Mouse (Mus musculus) stomach, postnatal 0 days (tissue): Measurements from ENCODE around the gene Fam219b. TPM values are rescaled to one million over a fixed set of nuclear protein-coding genes. Genes with fewer than 3 reads are reported as not detected.
A peak's percentile ranks its signal among the peaks of the same experiment; 100 is the strongest.

Experiments used
- ATAC-seq: fragments of 200-750 bp; cut with Nextera tagmentation; 2 replicates; pipeline ENCODE4 v1.8.0; 2017; ENCODE audit not compliant: low FRiP score, low TSS enrichment
- DNase-seq: peaks from one replicate; pipeline ENCODE4 v3.0.0-alpha.2; 2016; ENCODE audit warnings: low spot score
- H3K27ac ChIP-seq: fragments of 300-500 bp; sonication (generic); replicated peaks from 2 replicates; pipeline ENCODE4 v1.5.1; 2014; ENCODE audit warnings: mild to moderate bottlenecking, control low read depth
- H3K27me3 ChIP-seq: fragments of 300-500 bp; sonication (generic); 2 replicates; pipeline ENCODE4 v1.6.1; 2014; ENCODE audit warnings: low read length; ENCODE audit not compliant: control insufficient read depth, insufficient read depth
- H3K36me3 ChIP-seq: fragments of 300-500 bp; sonication (generic); 2 replicates; pipeline ENCODE4 v1.6.1; 2014; ENCODE audit warnings: low read length, mixed read lengths; ENCODE audit not compliant: control insufficient read depth, insufficient read depth
- H3K4me1 ChIP-seq: fragments of 300-500 bp; sonication (generic); replicated peaks from 2 replicates; pipeline ENCODE4 v1.6.1; 2014; ENCODE audit warnings: antibody characterized with exemption; ENCODE audit not compliant: control insufficient read depth, insufficient read depth
- H3K4me2 ChIP-seq: fragments of 300-500 bp; sonication (generic); replicated peaks from 2 replicates; pipeline ENCODE4 v1.6.1; 2014; ENCODE audit warnings: low read depth, mild to moderate bottlenecking, control low read depth, moderate library complexity
- H3K4me3 ChIP-seq: fragments of 300-500 bp; sonication (generic); 2 replicates; pipeline ENCODE4 v1.5.1; 2014; ENCODE audit warnings: low read depth, low read length, control low read depth
- H3K9ac ChIP-seq: fragments of 300-500 bp; sonication (generic); 2 replicates; pipeline ENCODE4 v1.6.1; 2014; ENCODE audit warnings: mild to moderate bottlenecking, low read length, control low read depth, mixed read lengths
- H3K9me3 ChIP-seq: fragments of 300-500 bp; sonication (generic); 2 replicates; pipeline ENCODE4 v1.6.1; 2016; ENCODE audit warnings: low read length; ENCODE audit not compliant: control insufficient read depth
- CTCF ChIP-seq: IDR thresholded peaks from 2 replicates; pipeline ENCODE4 v1.5.1; 2016; ENCODE audit warnings: antibody characterized with exemption, low read depth, mild to moderate bottlenecking, moderate library complexity
- EP300 ChIP-seq: optimal IDR thresholded peaks from 2 replicates; pipeline ENCODE3; 2016; ENCODE audit warnings: antibody characterized with exemption
- WGBS: fragments of 180-500 bp; shearing (Covaris S2); extraction: QIAGEN DNeasy Blood & Tissue Kit; methylation state at CpG from one replicate; pipeline ENCODE4 v1.1.7; 2014; 5-methylcytosine and 5-hydroxymethylcytosine counted together
- polyA plus RNA-seq: library from polyadenylated mRNA; unstranded; fragments of >200 nt; fragmentation: Nextera tagmentation; extraction: Ambion mirVana; gene quantifications from 2 replicates; pipeline ENCODE4 v1.2.1, GENCODE M21; 2015

Fam219b gene
- polyA plus RNA-seq, 1 experiment from 2014 or later: 12.4 TPM

GRCm38 (mm10) chr9:57568500-57568899 is 31.2 kb downstream of the Fam219b start:
- TF ChIP-seq EP300: no peak
- no peak for TF ChIP-seq CTCF
- H3K9me3 ChIP-seq: no peaks in the 10 kb centered on the region
- H3K4me2 ChIP-seq: no peak overlapping the region
- peaks cover 7% of the 10 kb centered on the region for H3K36me3 ChIP-seq
- 89% methylated on average over 6 of the region's 6 CpGs for WGBS
- ATAC-seq (no peak), DNase-seq (no peak)
- no peak overlapping the region for H3K4me3 ChIP-seq
- peaks cover 2% of the 10 kb centered on the region for H3K4me1 ChIP-seq
- no peak overlapping the region for H3K9ac ChIP-seq
- peak overlapping the region; percentile 18; the same call in 1 of the 2 replicates for H3K27ac ChIP-seq
- H3K27me3 ChIP-seq: no peaks in the 10 kb centered on the region

GRCm38 (mm10) chr9:57574397-57574796 is 37.1 kb downstream of the Fam219b start:
- DNase-seq (no peak), ATAC-seq (no peak)
- TF ChIP-seq EP300 (no peak), CTCF (no peak)
- Histone ChIP-seq H3K9me3 (no peaks in the 10 kb centered on the region), H3K4me1 (no peaks in the 10 kb centered on the region), H3K4me3 (no peak overlapping the region), H3K36me3 (peaks cover 14% of the 10 kb centered on the region), H3K4me2 (no peak overlapping the region), H3K9ac (no peak overlapping the region), H3K27me3 (no peaks in the 10 kb centered on the region), H3K27ac (no peak overlapping the region)

- H3K4me2 ChIP-seq: no peak overlapping the region
- peaks cover 22% of the 10 kb centered on the region for H3K36me3 ChIP-seq
- H3K4me1 ChIP-seq: no peaks in the 10 kb centered on the region
- no peak overlapping the region for H3K9ac ChIP-seq
- ATAC-seq (no peak), DNase-seq (no peak)
- no peak overlapping the region for H3K27ac ChIP-seq
- 60% methylated on average over 3 of the region's 3 CpGs for WGBS
- H3K4me3 ChIP-seq: no peak overlapping the region
- no peaks in the 10 kb centered on the region for H3K27me3 ChIP-seq
- TF ChIP-seq EP300: no peak
- no peak for TF ChIP-seq CTCF
- no peaks in the 10 kb centered on the region for H3K9me3 ChIP-seq
These were observed 38.2 kb downstream of the Fam219b start for GRCm38 (mm10) chr9:57575577-57575976.

GRCm38 (mm10) chr9:57577144-57577849 is 40.0 kb downstream of the Fam219b start:
- H3K4me3 ChIP-seq: no peak overlapping the region
- H3K27ac ChIP-seq: no peak overlapping the region
- no peaks in the 10 kb centered on the region for H3K9me3 ChIP-seq
- no peak for TF ChIP-seq CTCF
- TF ChIP-seq EP300: no peak
- no peaks in the 10 kb centered on the region for H3K4me1 ChIP-seq
- 80% methylated on average over 6 of the region's 6 CpGs for WGBS
- no peaks in the 10 kb centered on the region for H3K27me3 ChIP-seq
- H3K9ac ChIP-seq: no peak overlapping the region
- peak; percentile 21; the same call in 1 of the 2 replicates for ATAC-seq
- peaks cover 31% of the 10 kb centered on the region for H3K36me3 ChIP-seq
- no peak overlapping the region for H3K4me2 ChIP-seq
- DNase-seq: no peak

GRCm38 (mm10) chr9:57584991-57585390 is 47.7 kb downstream of the Fam219b start:
- no peak overlapping the region for H3K4me2 ChIP-seq
- peaks cover 26% of the 10 kb centered on the region for H3K36me3 ChIP-seq
- WGBS: 86% methylated on average over 3 of the region's 3 CpGs

More at GRCm38 (mm10) chr9:57584991-57585390, 47.7 kb downstream of the Fam219b start:
- no peak overlapping the region for H3K4me3 ChIP-seq
- no peaks in the 10 kb centered on the region for H3K9me3 ChIP-seq
- ATAC-seq (no peak), DNase-seq (no peak)
- H3K9ac ChIP-seq: no peak overlapping the region
- no peaks in the 10 kb centered on the region for H3K27me3 ChIP-seq
- H3K4me1 ChIP-seq: 0 out of 2 replicates have a peak, but pooled peaks cover 2% of the 10 kb centered on the region
- TF ChIP-seq CTCF (no peak), EP300 (no peak)
- no peak overlapping the region for H3K27ac ChIP-seq
